Mouse (Mus musculus): Measurements from ENCODE around the gene Imp4. TPM values are rescaled to one million over a fixed set of nuclear protein-coding genes. Genes with fewer than 3 reads are reported as not detected.
A peak's percentile ranks its signal among the peaks of the same experiment; 100 is the strongest.
"Not testable (repeated sequence)": the region's sequence is repeated elsewhere in the genome, so short reads cannot be mapped to it uniquely, and the experiment has no call there.

Imp4 gene
- polyA plus RNA-seq, 1 experiment from 2014 or later, result 39.9 TPM

DNA sequence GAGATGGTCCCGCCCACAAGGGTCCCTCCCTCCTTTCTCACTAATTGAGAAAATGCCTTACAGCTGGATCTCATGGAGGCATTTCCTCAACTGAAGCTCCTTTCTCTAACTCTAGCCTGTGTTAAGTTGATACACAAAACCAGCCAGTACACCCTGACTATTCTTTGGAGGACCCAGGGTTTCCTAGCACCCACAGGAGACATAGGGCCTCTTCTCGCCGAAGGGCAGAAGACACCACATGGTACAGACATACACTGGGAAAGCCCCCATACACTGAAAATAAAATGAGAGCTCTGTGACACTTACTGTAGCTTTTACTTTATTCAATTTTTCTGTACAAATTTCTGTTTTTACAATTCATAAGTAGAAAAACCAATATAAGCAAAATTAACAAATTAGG is 3.3 kb upstream of the Imp4 start:
- Histone ChIP-seq H3K27me3 (replicated peaks; ENCODE audit: insufficient read depth, low read length) (no peaks in the 10 kb centered on the region), H3K9me3 (ENCODE audit: low read length) (peaks cover 3% of the 10 kb centered on the region), H3K9ac (replicated peaks; ENCODE audit: low read depth) (no peak overlapping the region), H3K4me2 (replicated peaks; ENCODE audit: low read depth, low read length) (no peak overlapping the region), H3K4me3 (ENCODE audit: low read depth, low read length) (no peak overlapping the region), H3K27ac (ENCODE audit: low read length) (no peak overlapping the region), H3K36me3 (ENCODE audit: insufficient read depth, low read length) (no peaks in the 10 kb centered on the region), H3K4me1 (ENCODE audit: insufficient read depth, low read depth, low read length) (no peaks in the 10 kb centered on the region)
- TF ChIP-seq EP300 (IDR thresholded peaks at IDR 0.05) (no peak), CTCF (IDR thresholded peaks at IDR 0.05) (no peak)
- WGBS, result 91% methylated on average over 3 of the region's 3 CpGs
- ATAC-seq, result no peak
- DNase-seq (ENCODE audit: low spot score), result no peak

DNA sequence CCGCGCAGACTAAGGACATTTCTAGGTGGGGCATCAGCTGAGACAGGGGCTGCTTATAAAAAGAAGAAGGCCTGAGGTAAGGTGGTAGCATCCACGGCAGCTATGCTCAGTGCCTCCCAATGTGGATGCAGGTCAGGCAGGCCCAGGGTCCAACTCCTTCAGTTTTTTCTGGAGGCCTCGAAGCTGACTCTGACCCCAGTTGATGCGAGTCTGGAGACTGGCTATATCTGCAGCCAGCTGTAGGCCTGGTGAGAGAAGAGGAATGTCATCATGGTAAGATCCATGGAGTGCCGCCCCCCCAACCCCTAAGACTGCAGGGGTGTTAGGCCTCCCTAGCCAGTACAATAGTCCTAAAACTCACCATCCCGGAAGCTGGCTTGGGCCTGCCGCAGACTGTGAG is 2.3 kb upstream of the Imp4 start:
- H3K27me3 ChIP-seq (replicated peaks; ENCODE audit: insufficient read depth, low read length); H3K27ac ChIP-seq (ENCODE audit: low read length); H3K4me3 ChIP-seq (ENCODE audit: low read depth, low read length); H3K4me1 ChIP-seq (ENCODE audit: insufficient read depth, low read depth, low read length); ATAC-seq; H3K4me2 ChIP-seq (replicated peaks; ENCODE audit: low read depth, low read length); H3K36me3 ChIP-seq (ENCODE audit: insufficient read depth, low read length); H3K9me3 ChIP-seq (ENCODE audit: low read length); DNase-seq (ENCODE audit: low spot score); H3K9ac ChIP-seq (replicated peaks; ENCODE audit: low read depth): not testable (repeated sequence)
- WGBS, result 98% methylated on average over 8 of the region's 8 CpGs

DNA sequence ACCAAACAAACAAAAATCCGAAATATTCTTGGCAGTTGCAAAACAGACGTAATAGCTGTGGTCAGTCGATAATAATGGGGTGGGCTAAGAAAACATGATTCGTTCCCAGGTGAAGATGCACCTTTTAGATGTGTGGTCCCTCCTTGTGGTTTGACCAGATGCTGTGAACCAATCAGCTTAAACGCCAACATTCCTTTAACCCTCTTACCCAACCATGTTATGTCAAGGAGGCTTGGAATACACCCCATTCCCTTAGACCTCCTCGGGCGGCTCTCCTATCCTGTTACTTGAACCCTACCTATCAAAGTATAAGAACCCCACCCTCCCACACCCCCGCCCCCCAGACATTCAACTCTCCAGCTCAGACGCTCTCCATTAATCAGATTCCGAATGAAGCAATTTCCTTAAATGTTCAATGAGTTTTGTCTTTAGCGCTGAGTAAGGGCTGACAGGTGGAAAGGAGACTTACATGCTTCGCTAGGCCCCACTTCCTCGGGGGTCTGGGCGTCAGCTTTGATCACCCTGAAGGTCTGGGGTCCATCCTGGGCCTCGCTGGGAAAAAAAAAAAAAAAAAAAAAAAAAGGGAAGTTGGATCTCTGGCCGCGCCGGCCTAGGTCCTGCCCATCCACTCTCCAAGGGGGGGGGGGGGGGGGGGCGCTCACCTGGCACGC is 1.1 kb upstream of the Imp4 start:
- Histone ChIP-seq H3K36me3 (ENCODE audit: insufficient read depth, low read length) (peaks cover 9% of the 10 kb centered on the region), H3K9ac (replicated peaks; ENCODE audit: low read depth) (no peak overlapping the region; the same call in 1 of the 2 replicates)

DNA sequence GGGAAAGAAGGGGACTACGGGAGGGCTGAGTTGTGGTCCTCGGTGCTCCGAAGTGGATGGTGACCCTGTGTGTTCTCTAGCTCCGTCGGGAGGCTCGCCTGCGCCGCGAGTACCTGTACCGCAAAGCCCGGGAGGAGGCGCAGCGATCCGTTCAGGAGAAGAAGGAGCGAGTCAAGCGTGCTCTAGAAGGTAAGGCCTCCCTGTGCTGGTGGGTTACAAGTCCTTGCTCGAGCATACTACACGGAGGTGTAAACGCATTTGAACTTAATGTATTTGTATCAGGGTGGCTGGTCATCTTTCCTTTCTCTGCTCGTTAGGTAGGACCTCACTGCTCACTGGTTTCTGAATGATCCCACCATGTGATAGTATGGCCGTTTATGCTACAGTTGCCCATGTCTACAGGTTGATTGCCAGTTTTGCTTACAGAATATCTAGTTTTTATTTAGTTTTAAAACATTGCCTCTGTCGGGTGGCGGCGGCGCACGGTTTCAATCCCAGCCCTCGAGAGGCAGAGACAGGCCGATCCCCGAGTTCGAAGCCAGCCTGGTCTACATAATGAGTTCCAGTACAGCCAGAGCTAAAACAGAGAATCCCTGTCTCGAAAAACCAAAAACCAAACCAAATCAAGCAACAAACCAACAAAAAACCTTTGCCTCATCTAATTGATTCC is 445 bp downstream of the Imp4 start:
- Histone ChIP-seq H3K4me2 (replicated peaks; ENCODE audit: low read depth, low read length) (peak overlapping the region; percentile 72), H3K4me3 (ENCODE audit: low read depth, low read length) (peak overlapping the region; percentile 63), H3K9ac (replicated peaks; ENCODE audit: low read depth) (peak overlapping the region; percentile 46), H3K27me3 (replicated peaks; ENCODE audit: insufficient read depth, low read length) (no peaks in the 10 kb centered on the region), H3K4me1 (ENCODE audit: insufficient read depth, low read depth, low read length) (no peaks in the 10 kb centered on the region), H3K36me3 (ENCODE audit: insufficient read depth, low read length) (peaks cover 20% of the 10 kb centered on the region), H3K9me3 (ENCODE audit: low read length) (no peaks in the 10 kb centered on the region), H3K27ac (ENCODE audit: low read length) (peak overlapping the region; percentile 78)
- ATAC-seq, result peak; percentile 20
- TF ChIP-seq EP300 (IDR thresholded peaks at IDR 0.05) (no peak), CTCF (IDR thresholded peaks at IDR 0.05) (peak; percentile 62)
- 6% methylated on average over 31 of the region's 31 CpGs for WGBS
- no peak for DNase-seq (ENCODE audit: low spot score)

More for the DNA sequence above, 1.1 kb upstream of the Imp4 start:
- Histone ChIP-seq H3K4me1 (ENCODE audit: insufficient read depth, low read depth, low read length) (no peaks in the 10 kb centered on the region), H3K4me2 (replicated peaks; ENCODE audit: low read depth, low read length) (peak overlapping the region; percentile 78), H3K4me3 (ENCODE audit: low read depth, low read length) (peak overlapping the region; percentile 63), H3K27ac (ENCODE audit: low read length) (no peak overlapping the region), H3K27me3 (replicated peaks; ENCODE audit: insufficient read depth, low read length) (no peaks in the 10 kb centered on the region), H3K9me3 (ENCODE audit: low read length) (no peaks in the 10 kb centered on the region)
- ATAC-seq, result no peak
- TF ChIP-seq EP300 (IDR thresholded peaks at IDR 0.05) (no peak), CTCF (IDR thresholded peaks at IDR 0.05) (no peak)
- WGBS, result 38% methylated on average over 15 of the region's 20 CpGs
- DNase-seq (ENCODE audit: low spot score), result no peak

DNA sequence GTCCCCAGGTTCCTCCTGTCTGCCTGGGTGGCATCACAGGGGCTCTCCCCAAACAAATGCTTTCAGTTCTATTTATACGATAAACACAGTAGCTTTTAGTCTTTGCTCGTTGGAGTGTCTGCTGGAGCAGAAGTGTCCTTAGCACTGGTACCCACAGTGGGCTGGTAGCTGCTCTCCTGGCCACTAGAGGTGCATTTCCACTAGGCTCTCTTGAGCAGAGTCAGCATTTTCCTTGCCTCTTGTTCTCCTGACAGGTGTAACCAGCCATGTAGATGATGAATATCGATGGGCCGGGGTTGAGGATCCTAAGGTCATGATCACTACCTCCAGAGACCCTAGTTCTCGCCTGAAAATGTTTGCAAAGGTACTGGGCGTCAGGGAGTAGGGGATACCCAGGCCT is 3.5 kb downstream of the Imp4 start:
- no peaks in the 10 kb centered on the region for H3K4me1 ChIP-seq (ENCODE audit: insufficient read depth, low read depth, low read length)
- WGBS, result 90% methylated on average over 6 of the region's 6 CpGs
- H3K4me3 ChIP-seq (ENCODE audit: low read depth, low read length), result no peak overlapping the region
- H3K9me3 ChIP-seq (ENCODE audit: low read length), result no peaks in the 10 kb centered on the region
- H3K9ac ChIP-seq (replicated peaks; ENCODE audit: low read depth), result no peak overlapping the region
- no peaks in the 10 kb centered on the region for H3K27me3 ChIP-seq (replicated peaks; ENCODE audit: insufficient read depth, low read length)
- DNase-seq (ENCODE audit: low spot score) (no peak), ATAC-seq (no peak)
- H3K36me3 ChIP-seq (ENCODE audit: insufficient read depth, low read length), result peaks cover 30% of the 10 kb centered on the region
- no peak for TF ChIP-seq EP300 (IDR thresholded peaks at IDR 0.05)
- no peak for TF ChIP-seq CTCF (IDR thresholded peaks at IDR 0.05)
- no peak overlapping the region for H3K4me2 ChIP-seq (replicated peaks; ENCODE audit: low read depth, low read length)
- no peak overlapping the region for H3K27ac ChIP-seq (ENCODE audit: low read length)

DNA sequence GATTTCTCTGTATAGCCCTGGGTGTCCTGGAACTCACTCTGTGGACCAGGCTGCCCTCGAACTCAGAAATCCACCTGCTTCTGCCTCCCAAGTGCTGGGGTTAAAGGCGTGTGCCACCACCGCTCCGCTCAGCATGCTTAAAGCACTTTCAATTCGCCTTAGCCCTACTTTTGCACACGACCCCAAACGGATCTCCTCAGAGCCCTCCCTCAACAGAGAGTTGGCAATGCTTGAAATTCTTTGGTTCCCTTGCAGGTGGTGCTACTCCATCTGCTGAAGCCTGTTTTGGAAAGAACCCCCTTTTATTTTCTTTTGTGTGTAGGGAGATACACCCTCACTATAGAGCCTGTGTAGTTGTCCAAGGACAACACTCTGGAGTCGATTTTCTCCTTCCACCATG is 18.8 kb downstream of the Imp4 start:
- WGBS, result 26% methylated on average over 8 of the region's 8 CpGs
- 0 out of 2 replicates have a peak, but pooled peaks cover 2% of the 10 kb centered on the region for H3K4me1 ChIP-seq (ENCODE audit: insufficient read depth, low read depth, low read length)
- H3K27me3 ChIP-seq (replicated peaks; ENCODE audit: insufficient read depth, low read length), result no peaks in the 10 kb centered on the region
- no peaks in the 10 kb centered on the region for H3K9me3 ChIP-seq (ENCODE audit: low read length)
- no peak overlapping the region for H3K9ac ChIP-seq (replicated peaks; ENCODE audit: low read depth)
- TF ChIP-seq EP300 (IDR thresholded peaks at IDR 0.05) (no peak), CTCF (IDR thresholded peaks at IDR 0.05) (no peak)
- no peak overlapping the region for H3K4me2 ChIP-seq (replicated peaks; ENCODE audit: low read depth, low read length)
- no peaks in the 10 kb centered on the region for H3K36me3 ChIP-seq (ENCODE audit: insufficient read depth, low read length)
- H3K4me3 ChIP-seq (ENCODE audit: low read depth, low read length), result no peak overlapping the region
- H3K27ac ChIP-seq (ENCODE audit: low read length), result no peak overlapping the region
- DNase-seq (ENCODE audit: low spot score) (peak; percentile 36), ATAC-seq (no peak)
